Mouse (Mus musculus) CH12F3 (cell line): ENCODE measurements around the gene Slc7a6.

ENCODE experiments used
- in situ Hi-C: fragments of 300-500 bp; cut with MboI; formaldehyde crosslinking; loops from 2 replicates; pipeline ENCODE4 v1.14.3; 2020; ENCODE audit warnings: low sequenced_read_pairs

Gene Slc7a6

DNA sequence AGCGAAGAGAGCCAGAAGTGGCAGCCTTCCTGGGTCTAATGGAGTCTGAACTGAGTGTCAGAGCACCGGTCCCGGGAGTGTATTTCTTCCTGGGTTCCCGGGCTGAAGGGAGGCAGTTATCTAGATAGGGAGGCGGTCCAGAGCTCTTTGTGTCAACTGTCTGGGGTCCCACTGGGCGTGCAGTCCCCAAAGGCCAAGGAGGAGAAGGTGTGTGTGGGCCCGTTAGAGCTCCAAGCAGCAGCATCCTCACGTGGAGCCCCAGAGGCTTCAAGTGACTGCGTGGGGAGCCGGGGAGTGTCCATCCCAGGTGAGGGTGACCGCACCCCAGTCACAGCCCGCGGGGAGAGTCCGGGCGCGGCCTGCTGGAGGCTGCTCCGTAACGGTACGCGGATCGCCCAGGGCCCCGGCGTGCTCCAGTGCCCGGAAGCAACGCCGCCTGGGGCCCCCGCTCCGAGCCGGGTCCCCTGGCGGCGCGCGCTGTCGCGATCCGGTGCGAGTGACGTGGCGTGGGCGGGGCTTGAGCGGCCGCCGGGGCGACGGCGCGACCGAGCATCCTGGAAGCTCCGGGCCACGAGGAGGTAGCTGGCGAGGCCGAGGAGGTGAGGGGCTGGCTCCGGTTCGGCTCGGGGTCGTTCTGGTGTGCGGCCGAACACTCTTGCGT lies at the start of gene Slc7a6:
TSS of gene Slc7a6 (plus strand) at position 502 of the 661 bp plus-strand sequence.
- in situ Hi-C loops: no loop called here

DNA sequence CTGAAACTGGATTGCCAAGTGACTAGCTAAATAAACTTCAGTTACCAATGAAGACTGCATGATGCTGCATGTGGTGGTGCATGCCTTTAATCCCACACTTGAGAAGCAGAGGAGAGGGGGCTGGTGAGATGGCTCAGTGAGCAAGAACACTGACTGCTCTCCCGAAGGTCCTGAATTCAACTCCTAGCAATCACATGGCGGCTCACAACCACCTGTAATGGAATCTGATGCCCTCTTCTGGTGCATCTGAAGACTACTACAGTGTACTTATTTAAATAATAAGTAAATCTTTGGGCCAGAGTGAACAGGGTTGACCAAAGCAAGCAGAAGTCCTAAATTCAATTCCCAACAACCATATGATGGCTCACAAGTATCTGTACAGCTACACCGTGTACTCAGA lies 45.2 kb upstream of the Slc7a6 start:
- in situ Hi-C loops: no loop called here

DNA sequence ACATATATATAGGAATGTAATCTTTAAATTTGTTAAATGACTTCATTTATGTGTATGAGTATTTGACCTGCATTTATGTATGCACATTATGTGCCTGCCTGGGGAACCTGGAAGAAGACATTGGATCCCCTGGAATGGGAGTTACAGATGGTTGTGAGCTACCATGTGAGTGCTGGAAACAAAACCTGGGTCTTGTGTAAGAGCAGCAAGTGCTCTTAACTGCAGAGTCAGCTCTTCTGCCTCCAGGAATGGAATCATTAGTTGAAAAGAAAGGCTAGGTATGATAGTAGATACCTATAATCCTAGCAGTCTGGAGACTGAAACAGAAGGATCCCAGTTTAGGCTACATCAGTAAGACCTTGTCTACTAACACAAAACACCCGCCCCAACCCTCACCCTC lies 42.6 kb upstream of the Slc7a6 start:
- in situ Hi-C loops: no loop called here

DNA sequence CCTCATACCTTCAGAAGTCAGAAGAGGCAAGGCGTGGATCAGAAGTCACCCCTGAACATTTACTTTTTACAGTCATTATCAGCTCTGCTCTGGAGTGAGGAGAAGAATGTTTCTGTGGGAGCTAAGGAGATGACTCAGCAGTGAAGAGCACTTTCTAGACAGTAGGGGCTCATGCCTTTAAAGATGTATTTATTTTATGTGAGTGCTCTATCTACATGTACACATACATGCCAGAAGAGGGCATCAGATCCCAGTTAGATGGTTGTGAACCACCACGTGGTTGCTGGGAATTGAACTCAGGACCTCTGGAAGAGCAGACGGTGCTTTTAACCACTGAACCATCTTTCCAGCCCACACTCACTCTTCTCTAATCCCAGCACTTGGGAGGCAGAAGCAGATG lies 41.6 kb upstream of the Slc7a6 start:
- in situ Hi-C loops: no loop called here

DNA sequence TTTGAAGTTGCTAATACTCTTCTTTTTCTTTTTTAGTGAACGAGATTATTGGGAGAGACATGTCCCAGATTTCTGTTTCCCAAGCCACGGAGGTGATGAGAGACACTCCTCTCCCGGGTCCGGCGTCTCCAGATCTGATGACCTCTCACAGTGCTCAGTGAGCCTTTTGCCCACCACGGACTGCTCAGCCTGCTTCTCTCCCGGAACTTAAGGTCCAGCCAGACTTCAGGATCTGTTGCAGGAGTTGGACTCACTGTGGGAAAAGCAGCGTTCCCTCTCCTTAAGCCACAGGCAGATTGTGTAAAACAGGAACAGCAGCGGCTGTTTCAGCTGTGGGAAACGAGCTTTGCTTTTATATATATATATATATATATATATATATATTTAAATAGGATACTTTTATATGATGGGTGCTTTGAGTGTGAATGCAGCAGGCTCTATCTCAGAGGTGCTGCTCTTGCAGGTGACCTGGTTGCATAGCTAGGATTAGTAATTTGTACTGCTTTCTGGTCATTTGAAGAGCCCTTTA lies 40.7 kb upstream of the Slc7a6 start:
- in situ Hi-C loops: no loop called here

DNA sequence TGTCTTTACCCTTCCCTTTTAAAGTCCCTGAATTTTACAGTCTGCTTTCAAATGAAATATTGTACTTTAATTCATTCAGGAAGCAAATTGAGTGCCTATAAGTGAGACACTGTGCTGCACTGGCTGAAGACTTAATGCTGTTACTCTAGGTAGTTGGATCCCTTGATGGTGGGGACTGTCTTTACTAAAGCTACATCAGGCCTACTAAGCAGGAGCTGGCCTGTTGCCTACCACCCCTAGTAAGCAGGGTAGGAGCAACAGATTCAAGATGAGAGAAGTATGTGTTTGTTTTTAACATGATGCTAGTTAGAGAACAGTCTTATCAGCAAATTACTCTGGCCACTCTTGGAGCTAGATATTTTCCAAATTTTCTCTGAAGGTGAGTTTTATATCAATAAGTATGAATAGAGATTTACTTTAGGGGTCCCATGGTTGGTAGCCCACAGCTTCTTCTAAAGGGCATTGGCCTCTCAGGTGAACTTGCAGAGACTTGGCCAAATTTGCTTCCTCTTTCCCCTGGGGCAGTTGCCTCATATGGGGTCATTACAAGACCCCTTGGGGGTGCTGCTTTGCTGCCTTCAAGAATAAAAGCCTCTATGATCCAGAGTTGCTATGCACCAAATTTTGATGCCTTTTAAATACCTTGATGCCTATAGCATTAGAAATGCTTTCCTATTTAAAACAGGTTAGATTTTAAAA lies 39.3 kb upstream of the Slc7a6 start:
- in situ Hi-C loops: no loop called here

DNA sequence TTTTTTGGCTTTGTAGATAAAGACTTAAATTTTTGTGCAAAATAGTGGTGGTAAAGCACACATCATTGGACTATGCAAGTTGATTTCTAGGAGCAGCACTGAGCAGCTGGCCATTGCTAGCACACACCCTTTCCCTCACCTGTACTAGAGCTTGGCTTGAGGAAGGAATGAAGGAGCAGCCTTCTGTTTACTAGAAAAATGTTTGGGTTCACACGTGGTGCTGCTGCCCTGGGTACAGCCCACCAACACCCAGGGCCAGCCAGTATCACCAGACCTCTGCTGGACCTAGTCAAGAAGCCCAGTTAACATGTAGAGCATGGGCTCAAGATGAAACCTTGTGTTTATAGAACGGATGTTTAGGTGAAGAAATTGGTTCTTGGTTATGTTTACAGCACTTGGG lies 38.7 kb upstream of the Slc7a6 start:
- in situ Hi-C loops: no loop called here

DNA sequence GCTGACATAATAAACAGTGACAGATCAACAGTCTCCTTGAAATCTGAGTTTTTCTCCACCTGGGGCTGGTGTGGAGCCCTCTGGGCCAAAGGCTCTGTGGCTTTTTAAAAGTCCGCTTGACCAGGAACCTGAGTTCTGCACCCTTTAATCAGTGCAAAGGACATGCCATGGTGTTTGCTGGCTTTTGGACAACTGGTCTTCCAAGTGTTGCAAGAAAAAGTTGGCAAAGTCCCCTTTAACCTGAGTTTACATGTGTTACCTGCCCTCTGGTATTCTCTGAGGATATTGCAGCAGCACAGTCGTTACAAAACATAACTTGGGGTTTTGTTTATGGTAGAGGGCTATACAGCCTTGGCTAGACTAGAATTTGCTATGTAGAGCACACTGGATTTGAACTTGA lies 38.2 kb upstream of the Slc7a6 start:
- in situ Hi-C loops: no loop called here

DNA sequence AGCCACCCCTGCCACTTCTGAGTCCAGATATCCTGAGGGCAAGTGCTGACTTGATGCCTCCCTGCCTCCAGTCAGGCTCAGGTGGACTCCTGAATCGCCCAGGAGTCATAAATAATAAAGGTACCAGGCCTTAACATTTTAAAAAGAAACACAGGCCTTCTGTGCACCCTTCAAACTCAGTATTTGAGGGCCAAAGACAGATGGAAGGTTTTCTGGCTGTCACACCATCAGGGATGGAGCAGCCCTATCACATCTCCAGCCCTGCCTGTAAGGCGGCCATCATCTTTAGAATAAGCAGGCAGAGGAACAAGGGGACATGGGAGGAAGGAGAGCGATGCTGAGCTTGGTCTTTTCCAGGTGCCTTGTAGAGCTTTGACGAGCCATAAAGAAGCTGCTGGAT lies 37.6 kb upstream of the Slc7a6 start:
- in situ Hi-C loops: no loop called here

DNA sequence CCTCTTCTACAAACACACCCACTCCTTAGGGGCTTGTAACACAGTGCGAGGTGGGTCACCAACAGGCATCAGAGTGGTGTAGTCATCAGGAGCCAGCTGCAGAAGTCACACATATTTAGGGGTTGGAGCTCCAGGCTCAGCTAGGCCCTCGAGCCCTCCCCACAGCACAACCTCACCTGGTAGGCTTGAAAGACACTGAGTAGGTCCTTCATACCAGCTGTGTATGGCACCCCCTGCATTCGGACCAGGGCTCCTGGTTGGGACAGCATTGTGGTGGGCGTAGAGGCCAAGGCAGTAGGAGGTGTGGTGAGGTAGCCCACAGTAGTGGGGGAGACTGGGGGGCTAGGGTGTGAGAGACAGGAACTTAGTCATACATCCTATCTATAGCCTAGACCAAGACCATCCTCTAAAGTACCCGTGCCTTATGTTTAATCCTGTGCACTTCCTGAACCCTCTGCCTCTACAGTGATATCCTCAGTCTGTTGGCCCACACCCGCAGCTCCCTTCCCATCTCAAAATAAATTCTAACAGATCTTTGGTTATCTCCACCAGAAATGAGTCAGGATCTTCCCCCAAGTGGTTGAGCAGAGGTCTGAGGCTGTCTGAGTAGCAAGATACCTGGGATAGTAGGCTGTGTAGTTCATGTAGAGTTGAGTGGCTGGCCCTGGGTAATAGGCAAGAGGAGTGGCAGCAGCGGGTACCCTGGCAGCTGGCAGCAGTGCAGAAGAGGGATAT lies 37.0 kb upstream of the Slc7a6 start:
- in situ Hi-C loops: no loop called here

DNA sequence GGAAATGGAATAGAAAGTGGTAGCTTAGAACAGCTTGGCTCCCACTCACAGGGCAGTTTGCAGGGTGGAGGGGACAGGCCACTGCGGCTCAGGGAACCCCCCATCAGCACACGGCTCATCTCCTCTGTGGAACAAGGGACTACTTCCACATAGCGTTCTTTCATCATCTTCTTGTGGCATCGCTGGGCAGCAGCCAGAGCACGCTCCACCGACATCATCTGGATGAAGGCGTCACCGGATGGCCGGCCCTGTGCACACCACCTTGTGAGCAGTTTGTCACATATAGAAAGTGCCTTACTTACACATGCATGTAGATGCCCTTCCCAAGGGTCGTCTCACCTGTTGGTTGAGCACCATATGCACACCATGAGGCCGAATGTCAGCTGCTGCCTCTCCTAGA lies 36.3 kb upstream of the Slc7a6 start:
- in situ Hi-C loops: no loop called here

DNA sequence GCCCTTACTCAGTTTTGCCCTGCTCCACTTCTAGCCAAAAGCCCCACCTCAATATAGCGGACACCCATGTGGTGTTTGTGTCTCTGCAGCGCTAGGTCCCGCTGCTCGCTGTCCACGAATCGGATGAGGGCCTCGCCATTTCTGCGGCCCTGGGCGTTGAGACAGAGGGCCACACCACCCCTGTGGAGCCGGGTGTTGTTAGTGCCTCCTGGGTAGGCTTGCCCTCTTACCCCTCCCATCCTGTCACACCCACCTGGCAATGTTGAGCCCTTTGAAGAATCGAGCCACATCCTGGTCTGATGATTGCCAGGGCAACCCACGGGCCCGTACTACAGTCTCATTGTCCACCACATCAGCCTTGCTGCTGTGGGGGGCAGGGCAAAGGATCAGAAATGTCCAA lies 35.1 kb upstream of the Slc7a6 start:
- in situ Hi-C loops: no loop called here

DNA sequence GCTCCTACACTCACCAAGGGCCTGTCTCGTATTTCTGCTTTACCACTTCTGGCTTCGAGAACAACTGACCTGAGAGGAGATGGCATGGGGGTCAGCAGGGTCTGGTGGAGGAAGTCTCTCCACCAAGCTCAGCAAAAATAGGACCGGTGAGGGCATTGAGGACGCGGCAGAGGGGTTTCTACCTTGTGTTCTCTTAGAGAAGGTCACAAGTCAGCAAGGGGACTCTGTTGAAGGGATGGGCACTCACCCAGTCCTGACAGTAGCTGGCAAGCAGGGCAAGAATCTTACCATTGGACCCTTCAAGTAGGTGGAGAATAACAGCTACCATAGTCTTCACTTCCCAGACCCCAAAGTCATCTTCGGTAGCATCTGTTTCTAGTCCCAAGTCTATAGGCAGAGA lies 34.7 kb upstream of the Slc7a6 start:
- in situ Hi-C loops: no loop called here

DNA sequence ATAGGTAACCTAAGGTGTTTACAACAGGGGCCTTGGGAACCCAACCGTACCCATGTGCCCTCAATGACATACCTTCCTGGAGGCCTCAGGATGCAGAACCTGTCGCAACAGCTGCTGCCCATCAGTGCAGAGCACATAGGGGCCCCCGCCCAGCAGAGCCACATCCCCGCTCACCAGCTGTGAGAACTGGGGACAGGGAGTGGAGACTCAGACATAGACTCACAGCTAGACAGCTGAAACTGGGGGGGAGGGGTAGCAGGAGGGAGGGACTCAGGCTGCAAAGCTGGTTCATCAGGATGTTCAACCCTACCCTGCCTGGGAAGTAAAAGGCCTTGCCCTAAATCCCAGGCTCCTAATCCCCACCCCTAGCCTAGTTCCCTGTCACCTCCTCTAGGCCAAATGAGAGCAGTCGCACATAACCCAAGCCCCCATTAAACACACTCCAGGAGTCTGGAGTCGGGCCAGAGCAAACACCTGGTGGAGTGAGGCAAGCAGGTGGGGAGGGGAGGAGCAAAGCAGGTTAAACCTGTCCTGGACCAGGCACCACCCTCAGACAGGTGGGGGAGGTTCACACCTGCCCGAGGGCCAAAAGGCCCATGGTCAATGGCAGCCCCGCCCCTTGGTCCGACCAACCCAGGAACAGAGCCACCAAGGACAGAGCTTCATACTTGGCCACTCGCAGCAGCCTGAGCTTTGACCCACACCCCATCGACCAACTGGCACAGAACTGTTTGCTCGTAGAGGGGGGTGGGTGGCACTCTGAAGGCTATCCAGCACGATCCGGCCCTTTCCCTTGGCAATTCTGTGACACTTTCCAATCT lies 33.7 kb upstream of the Slc7a6 start:
- in situ Hi-C loops: no loop called here

DNA sequence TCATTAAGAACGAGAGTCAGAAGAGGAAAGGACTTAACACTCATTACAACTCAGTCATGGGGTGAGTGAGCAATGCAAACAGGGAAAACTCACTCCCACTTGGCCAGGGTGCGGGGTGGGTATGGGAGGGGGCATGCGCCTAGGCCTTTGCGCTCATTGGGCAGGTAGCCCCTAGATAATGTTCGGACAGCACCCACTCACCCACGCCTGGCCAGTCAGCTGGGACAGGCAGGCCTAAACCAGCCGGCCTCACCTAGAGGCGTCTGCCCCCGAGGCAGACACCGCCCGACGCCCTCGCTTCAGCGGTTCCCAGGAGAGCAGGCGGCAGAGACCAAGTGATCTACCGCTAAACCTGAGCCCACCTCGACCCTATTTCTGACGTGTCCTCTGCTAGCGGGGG lies 33.0 kb upstream of the Slc7a6 start:
- in situ Hi-C loops: no loop called here

DNA sequence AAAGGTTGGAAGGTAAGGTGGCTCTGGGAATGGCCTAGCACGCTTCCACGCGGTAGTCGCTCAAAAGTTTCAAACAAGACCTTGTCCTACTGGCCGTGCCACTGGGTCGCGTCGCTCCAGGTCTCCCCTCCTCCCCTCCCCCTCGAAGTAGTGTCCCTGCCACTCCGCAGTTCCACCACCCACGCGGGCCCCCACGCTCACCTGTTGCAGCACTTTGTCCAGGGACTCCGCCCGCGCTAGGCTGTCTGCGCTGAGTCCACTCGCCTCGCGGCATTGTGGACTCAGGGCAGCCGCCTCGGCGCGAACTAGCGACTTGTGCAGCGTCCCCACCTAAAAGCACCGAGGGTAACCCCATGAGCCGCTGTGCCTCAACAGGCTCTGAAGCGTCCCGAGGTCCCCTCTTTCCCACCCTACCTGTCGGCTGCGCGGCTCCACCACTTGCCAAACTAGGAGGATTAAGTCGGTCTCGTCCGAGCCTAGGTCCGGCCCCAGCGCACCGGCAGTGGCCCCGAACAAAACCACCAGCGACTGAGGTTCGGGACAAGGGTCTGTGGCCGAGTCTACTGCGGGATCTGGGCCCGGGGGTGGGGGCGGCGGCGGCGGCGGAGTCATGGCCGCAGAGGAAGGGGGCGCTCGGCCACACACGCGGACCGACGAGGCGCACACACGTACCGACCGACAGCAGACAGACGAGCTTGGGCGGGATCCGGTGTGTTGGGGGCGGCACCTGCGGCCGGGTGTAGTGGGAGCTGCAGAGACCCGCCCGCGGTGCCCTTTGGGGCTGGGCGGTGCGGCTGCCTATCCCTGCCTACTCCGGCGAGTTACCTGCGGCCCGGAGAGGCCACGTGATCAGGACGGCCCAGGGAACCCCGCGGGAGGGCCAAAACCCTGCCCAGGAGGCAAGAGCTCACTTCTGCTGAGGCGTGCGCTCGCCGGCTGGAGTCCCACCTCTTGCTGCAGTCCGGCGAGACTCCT lies 32.2 kb upstream of the Slc7a6 start, which contains the start of gene Esrp2:
TSS of gene Esrp2 (minus strand) at position 819 of the 975 bp plus-strand sequence.
- in situ Hi-C loops: no loop called here

DNA sequence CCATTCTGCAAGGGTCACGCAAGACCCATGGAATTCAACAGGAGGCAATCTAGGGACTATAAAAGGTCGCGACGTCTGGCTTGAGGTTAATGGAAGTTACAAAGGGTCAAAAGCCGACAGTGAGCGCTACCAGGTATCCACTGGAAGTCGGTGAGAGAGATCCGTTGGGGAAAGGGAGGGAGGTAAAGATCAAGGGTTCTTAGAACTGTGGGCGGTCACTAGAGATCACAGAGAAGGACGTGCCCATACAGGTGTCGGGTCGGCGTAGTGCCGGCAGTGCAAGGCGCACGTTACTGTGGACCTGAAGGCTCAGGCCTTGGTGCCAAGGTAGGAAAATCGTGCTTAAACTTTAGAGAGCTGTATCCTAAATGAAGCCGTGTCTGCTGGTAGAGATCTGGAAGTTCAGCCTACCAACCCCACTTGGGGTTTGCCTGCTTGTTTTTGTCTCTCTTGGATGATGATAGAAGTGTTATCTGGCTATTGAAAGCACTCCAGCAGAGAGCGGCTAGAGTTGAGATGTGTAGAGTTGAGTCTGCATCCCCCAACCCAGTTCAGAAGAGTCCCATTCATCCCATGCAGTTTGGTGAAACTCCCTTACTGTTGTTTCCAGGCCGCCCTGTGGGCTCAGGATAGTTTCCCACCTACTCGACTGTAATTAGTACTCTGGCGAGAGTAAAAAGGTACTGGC lies 31.3 kb upstream of the Slc7a6 start:
- in situ Hi-C loops: no loop called here

DNA sequence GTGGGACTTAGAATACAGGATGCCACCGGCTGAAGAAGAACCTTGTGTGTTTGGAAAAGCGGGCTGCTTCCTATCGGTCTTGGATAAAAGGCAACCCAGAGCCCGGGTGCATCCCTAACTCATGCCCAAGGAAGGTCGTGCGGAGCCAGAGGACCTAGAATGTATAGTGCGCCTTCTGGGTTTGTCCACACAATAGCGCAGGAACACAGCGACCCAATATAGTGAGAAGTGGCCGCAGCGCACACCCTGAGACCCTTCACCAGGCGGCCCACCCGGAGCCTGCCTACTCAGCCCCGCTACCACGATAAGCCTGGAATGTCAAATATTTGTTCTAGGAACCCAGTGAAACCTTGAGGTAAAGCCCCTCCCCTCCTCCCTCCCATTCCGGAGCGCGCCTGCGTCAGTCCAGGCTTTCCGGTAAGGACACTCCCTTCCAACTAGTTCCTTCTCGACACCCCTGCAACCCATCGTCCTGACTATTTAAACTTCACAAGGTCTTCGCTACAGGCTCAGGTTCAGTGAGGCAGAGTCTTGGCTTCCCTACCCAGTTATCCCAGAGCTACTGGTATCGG lies 30.7 kb upstream of the Slc7a6 start:
- in situ Hi-C loops: no loop called here

DNA sequence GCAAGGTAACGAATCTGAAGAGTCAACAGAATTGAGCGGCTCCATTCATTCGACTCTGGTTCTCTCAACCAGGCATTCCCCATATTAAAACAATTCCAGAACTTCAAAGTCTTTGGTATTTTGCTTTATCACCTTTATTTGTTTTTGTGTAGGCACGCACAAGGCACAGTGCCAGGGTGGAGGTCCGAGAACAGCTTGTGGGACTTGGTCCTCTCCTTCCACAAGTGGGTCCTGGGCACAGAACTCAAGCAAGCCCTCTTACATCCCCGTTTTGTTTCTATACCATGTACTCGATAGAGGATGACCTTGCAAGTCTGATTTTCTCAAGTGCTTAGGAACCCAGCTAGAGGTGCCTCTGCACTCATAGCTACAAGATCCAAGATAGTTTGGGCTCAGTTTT lies 30.0 kb upstream of the Slc7a6 start:
- in situ Hi-C loops: no loop called here
